Mouse (Mus musculus) left cerebral cortex, postnatal 36 days (tissue): Measurements from ENCODE around the gene Coq10a. TPM values are rescaled to one million over a fixed set of nuclear protein-coding genes. Genes with fewer than 3 reads are reported as not detected.
"Not testable (repeated sequence)": the region's sequence is repeated elsewhere in the genome, so short reads cannot be mapped to it uniquely, and the experiment has no call there.

Experiments
- DNase-seq, 2 experiments: peaks; one replicate each; pipeline ENCODE4 v3.0.0; 2021 to 2022; ENCODE audit warnings: low spot score in 2 of 2, mixed read lengths in 1 of 2
- intact Hi-C: fragments of 180-260 bp; cut with DNase I; formaldehyde crosslinking; loops from one replicate; pipeline ENCODE4 v1.15.1; 2025
- total RNA-seq, 2 experiments: library from RNA; stranded (reverse); gene quantifications; 2 replicates each; pipeline ENCODE4 v1.2.3; 2021

Coq10a gene
- total RNA-seq, 2 experiments from 2014 or later = 62.0 to 63.2 TPM

- DNase-seq = no peak
- intact Hi-C loops = no loop called here
Observed at GRCm38 (mm10) chr10:128361836-128362235, 7.0 kb downstream of the Coq10a start.

DNA sequence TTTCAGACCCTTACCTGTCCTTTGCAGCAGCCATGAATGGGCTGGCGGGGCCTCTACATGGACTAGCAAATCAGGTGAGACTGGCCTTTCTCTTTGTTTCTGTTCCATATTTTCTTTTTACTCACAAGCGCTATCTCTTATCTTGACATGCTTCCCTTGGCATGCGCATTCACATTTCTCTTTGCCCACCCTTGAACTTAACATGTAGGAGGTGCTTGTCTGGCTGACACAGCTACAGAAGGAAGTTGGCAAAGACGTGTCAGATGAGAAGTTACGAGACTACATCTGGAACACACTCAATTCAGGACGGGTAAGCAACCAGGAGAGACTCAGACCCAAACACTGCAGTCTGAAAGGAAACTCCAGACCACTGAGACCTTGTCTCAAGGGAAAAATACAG is 9.6 kb downstream of the Coq10a start:
- DNase-seq = no peak
- intact Hi-C loops = no loop called here

- intact Hi-C loops = no loop called here
Observed at GRCm38 (mm10) chr10:128358796-128359195, 10.0 kb downstream of the Coq10a start.

GRCm38 (mm10) chr10:128347541-128347940 is 21.3 kb downstream of the Coq10a start:
- no peak for DNase-seq
- intact Hi-C loops = no loop called here

More at GRCm38 (mm10) chr10:128358796-128359195, 10.0 kb downstream of the Coq10a start:
- peak in 1 of 2 experiments; percentile 30 for DNase-seq

GRCm38 (mm10) chr10:128344568-128345275 is 24.1 kb downstream of the Coq10a start:
- DNase-seq = peak; percentile 56 to 60
- intact Hi-C loops = no loop called here

- intact Hi-C loops = no loop called here
- DNase-seq = no peak
Observed at GRCm38 (mm10) chr10:128343436-128343835, 25.4 kb downstream of the Coq10a start.

GRCm38 (mm10) chr10:128340257-128340656 is 28.5 kb downstream of the Coq10a start:
- DNase-seq = no peak
- intact Hi-C loops = no loop called here

DNA sequence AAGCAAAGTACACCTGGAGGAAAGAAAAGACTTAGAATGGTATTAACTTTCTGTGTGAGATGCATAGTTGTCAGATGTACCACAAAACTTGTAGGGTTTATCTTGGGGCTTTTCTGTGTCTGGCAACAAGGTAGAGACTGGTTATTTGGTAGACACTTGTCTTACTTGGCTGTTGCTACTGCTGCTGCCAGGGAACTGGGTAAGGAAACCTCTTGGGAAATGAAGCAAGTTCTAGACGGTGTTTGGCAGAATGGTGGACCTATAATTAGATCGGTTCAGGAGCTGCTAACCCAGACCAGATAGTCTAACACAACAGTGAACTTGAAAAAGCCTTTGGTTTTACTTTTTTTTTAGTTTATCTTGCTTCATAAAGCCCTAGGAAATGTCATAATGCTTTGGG is 29.8 kb downstream of the Coq10a start:
- intact Hi-C loops = loop anchor here (10.0 kb wide), 1 partner anchor 116 kb away; the partner anchor contains the start of gene Smarcc2

DNA sequence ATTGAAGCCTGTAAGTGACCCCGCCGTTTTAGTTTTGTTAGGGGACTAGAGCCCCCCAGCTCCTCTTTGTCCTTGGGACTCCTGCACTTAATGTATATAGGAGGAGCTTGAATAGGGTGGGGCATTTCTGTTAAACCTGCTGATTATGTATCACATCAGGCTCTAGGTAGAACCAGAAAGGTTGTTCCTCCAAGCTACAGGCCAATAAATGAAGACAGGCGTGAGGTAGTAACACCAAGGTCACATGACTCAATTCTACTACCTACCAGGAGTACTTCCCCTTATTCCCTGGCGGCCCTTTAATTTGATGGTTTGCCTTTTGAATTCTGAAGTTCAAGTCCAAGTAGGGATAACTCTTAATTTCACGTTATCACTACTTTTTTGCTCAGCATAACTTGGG is 30.4 kb downstream of the Coq10a start:
- intact Hi-C loops = loop anchor here (10.0 kb wide), 1 partner anchor 116 kb away; the partner anchor contains the start of gene Smarcc2
- DNase-seq = no peak

More for the DNA sequence above, 29.8 kb downstream of the Coq10a start:
- no peak for DNase-seq

DNA sequence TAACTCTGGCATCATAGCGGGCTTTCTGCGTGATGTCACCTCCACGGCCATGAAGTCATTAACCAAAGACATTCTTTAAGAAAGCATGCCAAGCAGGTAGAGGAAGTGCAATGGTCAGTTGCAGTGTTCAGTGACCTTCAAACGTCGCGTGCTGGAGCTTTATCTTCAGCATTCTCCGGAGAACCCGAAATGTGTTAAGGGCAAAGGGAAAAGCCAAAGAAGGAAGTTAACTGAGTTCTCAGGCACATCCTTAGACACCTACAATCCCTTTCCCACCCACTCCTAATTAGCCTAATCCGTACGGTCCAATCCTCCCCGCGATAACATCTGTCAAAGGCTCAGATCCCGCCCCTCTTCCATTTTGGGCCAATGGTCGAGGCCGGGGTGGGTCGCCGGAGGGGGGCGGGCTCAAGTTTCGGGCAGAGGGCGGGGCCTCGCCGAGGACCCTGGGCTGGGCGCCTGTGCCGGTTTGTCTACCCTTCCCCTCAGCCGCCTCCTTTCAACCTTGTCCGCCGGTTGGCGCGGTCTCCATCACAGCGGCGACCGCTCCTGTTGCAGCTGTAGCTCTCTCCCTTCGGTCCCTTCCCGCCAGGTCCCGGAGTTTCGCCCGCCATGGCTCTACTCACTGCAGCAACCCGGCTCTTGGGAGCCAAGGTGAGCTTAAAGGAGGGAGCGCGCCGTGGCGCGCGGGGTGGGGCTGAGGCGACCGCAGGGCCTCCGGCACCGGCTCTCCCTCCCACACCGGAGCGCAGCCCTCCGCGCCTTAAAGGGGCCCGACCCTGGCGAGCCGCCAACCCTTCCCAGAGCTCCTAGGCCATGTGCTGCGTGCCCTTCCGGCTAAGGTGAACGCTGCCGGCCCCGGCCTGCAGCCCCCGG is 31.3 kb downstream of the Coq10a start, which contains the start of gene Cs:
Gene Cs (plus strand): TSS at position 429 of the 876 bp plus-strand sequence.
- peak; percentile 94 to 95 for DNase-seq
- intact Hi-C loops = loop anchor here (10.0 kb wide), 1 partner anchor 117 kb away; the partner anchor contains the start of gene Smarcc2

DNA sequence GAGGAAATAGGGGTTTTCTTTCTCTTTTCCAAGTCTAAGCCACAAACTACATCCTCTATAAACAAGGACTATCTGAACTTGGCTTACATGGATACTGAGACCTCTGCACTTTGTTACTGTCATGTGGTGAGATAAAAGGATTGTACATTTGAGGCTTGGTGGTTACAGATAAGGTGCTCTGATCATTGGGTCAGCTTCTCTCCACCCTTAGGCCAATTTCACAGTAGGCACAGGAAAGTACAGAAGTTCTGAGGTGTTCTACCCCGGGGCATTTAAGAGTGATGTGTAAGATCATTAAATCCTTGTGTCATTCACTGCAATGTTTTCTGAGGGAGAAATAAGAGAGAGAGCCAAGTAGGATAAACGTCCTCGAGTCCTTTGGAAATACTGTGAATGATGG is 32.2 kb downstream of the Coq10a start:
- intact Hi-C loops = loop anchor here (10.0 kb wide), 1 partner anchor 118 kb away; the partner anchor contains the start of gene Smarcc2

GRCm38 (mm10) chr10:128336195-128336594 is 32.6 kb downstream of the Coq10a start:
- DNase-seq = no peak
- intact Hi-C loops = loop anchor here (10.0 kb wide), 1 partner anchor 119 kb away; the partner anchor contains the start of gene Smarcc2

More for the DNA sequence above, 32.2 kb downstream of the Coq10a start:
- no peak for DNase-seq

DNA sequence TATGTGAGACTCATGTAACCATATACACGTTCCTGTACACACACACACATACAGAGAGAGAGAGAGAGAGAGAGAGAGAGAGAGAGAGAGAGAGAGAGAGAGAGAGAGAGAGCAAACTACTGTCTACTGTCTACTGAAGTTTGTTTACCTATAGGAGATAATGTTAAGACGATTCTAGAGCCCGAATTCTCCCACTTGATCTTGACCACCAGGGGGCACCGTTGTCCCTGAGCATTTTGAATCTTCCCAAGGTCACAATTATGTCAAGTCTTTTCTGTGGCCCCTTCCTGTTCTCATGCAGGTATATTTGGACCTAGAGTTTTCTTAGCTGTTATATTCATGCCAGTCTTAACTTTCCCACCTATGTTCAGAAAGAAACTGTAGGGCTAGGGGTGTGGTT is 33.2 kb downstream of the Coq10a start:
- intact Hi-C loops = loop anchor here (10.0 kb wide), 1 partner anchor 119 kb away; the partner anchor contains the start of gene Smarcc2
- DNase-seq = peak in 1 of 2 experiments; percentile 60

GRCm38 (mm10) chr10:128332358-128333249 is 36.2 kb downstream of the Coq10a start:
- intact Hi-C loops = loop anchor here (10.0 kb wide), 1 partner anchor 122 kb away; the partner anchor contains the start of gene Smarcc2

GRCm38 (mm10) chr10:128327610-128328009 is 41.2 kb downstream of the Coq10a start:
- intact Hi-C loops = no loop called here
- DNase-seq = no peak

More at GRCm38 (mm10) chr10:128332358-128333249, 36.2 kb downstream of the Coq10a start:
- DNase-seq = not testable (repeated sequence)

DNA sequence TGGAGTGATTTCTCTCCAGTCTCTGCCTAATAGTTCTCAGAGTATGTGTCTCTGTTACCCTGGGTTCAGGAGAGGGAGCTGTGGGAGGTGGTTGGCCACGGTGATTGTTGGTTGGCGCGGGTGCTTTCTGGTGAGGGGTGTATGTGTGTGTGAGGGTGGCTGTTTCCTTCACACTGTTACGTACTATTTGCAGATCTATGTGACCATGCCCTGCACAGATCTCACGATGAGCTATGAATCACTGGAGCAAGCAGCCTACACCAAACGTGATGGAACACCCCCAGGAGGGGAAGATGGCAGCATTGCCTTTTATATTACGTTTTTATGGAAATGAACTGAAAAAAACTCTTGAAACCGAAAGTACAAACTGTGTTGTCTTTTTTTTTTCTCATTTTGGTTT is 42.0 kb downstream of the Coq10a start:
- intact Hi-C loops = no loop called here
- DNase-seq = no peak

DNA sequence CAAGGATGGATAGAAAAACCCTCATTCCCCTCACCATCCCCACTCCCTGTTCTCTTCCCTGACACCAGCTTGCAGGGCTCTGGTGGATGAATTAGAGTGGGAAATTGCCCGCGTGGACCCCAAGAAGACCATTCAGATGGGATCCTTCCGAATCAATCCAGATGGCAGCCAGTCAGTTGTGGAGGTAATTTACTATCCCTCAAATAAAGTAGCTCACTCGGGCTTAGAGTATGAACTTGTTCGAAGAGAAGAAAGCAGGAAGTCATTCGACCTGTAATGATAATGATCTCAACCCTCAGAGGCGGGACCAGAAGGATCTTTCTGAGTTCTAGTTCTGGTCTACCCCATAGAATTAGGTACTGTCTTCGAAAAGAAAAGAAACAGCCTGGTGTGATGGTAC is 45.3 kb downstream of the Coq10a start:
- intact Hi-C loops = no loop called here
- no peak for DNase-seq

DNA sequence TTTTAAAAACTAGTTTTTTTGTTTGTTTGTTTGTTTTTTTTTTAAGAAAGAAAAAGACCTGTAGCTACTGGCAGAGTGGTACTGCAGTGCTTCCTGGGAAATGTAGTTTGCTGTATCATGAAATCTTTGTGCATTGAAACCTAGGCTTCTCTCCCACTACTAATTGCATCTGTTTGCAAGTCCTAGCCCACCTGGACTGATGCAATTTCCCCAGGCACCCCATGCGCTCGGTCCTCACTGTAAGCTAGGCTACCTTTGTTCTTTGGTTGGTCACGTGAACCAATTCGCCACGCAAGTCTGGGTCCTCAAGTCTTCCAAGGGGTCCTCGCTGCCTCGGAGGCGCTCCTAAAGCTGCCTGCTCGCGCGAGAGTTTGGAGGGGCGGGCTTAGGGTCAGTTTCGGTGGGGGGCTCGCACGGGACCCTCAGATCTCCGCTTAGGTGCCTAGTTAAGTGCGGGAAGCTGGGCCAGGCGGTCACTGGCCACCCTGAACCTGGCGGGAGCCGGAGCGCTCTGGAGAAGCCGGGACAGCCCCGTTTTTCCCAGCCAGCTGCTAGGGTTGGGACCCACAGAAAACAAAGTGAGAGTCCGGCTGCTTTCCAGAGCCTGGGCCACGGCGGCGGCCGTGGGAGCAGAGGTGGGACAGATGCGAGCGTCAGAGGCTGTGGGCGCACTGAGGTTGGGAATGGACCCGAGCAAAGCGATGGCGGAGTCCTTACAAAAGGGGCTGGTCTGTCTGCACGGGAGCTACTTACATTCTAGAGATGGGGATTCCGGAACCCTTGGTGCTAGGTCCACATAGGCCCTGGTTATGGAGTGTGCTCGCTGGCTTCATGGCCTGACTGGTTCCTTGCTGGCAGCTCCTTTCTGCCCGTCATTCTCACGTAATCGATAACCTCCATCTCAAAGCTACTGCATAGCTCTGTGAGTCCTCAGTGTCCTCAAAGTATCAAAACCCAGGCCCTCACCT is 46.4 kb downstream of the Coq10a start, which contains the start of gene Cnpy2:
Gene Cnpy2 (plus strand): TSS at position 319 of the 968 bp plus-strand sequence.
- intact Hi-C loops = no loop called here
- DNase-seq = peak; percentile 85 to 88
